Mouse (Mus musculus) ES-E14 (cell line): ENCODE results near the gene Tank. TPM values are rescaled to one million over a fixed set of nuclear protein-coding genes. Genes with fewer than 3 reads are reported as not detected.
A peak's percentile ranks its signal among the peaks of the same experiment; 100 is the strongest.

ENCODE experiments used
- DNase-seq: peaks from one replicate; pipeline ENCODE4 v3.0.0-alpha.2; 2013; ENCODE audit warnings: low read depth, low spot score
- H3K27ac ChIP-seq: 2 replicates; pipeline ENCODE4 v1.5.1; 2012; ENCODE audit warnings: low read depth, mild to moderate bottlenecking, low read length, moderate library complexity, mixed read lengths; ENCODE audit not compliant: poor library complexity, insufficient read depth, severe bottlenecking
- H3K36me3 ChIP-seq: 2 replicates; pipeline ENCODE4 v1.6.1; 2012; ENCODE audit warnings: mild to moderate bottlenecking, low read length, moderate library complexity, mixed read lengths; ENCODE audit not compliant: control insufficient read depth, poor library complexity, insufficient read depth, severe bottlenecking
- H3K4me1 ChIP-seq, 2 experiments: fragments of 150-350 bp in 1 of 2; sonication (generic) in 1 of 2; 2 replicates each; pipeline ENCODE4 v1.6.1; 2012; ENCODE audit warnings: low read length in 2 of 2, mild to moderate bottlenecking in 1 of 2, mixed read lengths in 1 of 2; ENCODE audit not compliant: control insufficient read depth in 2 of 2, insufficient read depth in 2 of 2, poor library complexity in 1 of 2
- H3K4me3 ChIP-seq, 2 experiments: fragments of 150-350 bp in 1 of 2; sonication (generic) in 1 of 2; 2 replicates each; pipeline ENCODE4 v1.5.1; 2012; ENCODE audit warnings: low read length in 2 of 2, low read depth in 1 of 2, mild to moderate bottlenecking in 1 of 2, mixed read lengths in 1 of 2; ENCODE audit not compliant: insufficient read depth in 1 of 2, poor library complexity in 1 of 2, severe bottlenecking in 1 of 2
- H3K9ac ChIP-seq: 2 replicates; pipeline ENCODE4 v1.6.1; 2012; ENCODE audit warnings: low read depth, mild to moderate bottlenecking, low read length, mixed read lengths; ENCODE audit not compliant: poor library complexity, insufficient read depth, severe bottlenecking
- H3K9me3 ChIP-seq: fragments of 150-350 bp; sonication (generic); 2 replicates; pipeline ENCODE4 v1.6.1; 2012; ENCODE audit warnings: low read depth, mild to moderate bottlenecking, low read length; ENCODE audit not compliant: control insufficient read depth, insufficient read depth
- CHD2 ChIP-seq: IDR thresholded peaks from 2 replicates; pipeline ENCODE4 v1.6.1; 2014; ENCODE audit warnings: mild to moderate bottlenecking, low read depth, low read length, inconsistent platforms
- HCFC1 ChIP-seq: IDR thresholded peaks from 2 replicates; pipeline ENCODE4 v1.6.1; 2012; ENCODE audit warnings: low read length, inconsistent platforms, borderline replicate concordance; ENCODE audit not compliant: insufficient read depth
- MAFK ChIP-seq: IDR thresholded peaks from 2 replicates; pipeline ENCODE4 v1.6.1; 2014; ENCODE audit warnings: mild to moderate bottlenecking, low read depth, low read length, inconsistent platforms; ENCODE audit not compliant: insufficient read depth
- ZC3H11A ChIP-seq: IDR thresholded peaks from 2 replicates; pipeline ENCODE4 v1.6.1; 2012; ENCODE audit warnings: low read depth, mild to moderate bottlenecking, inconsistent platforms, low read length, borderline replicate concordance
- ZNF384 ChIP-seq: IDR thresholded peaks from 2 replicates; pipeline ENCODE4 v1.6.1; 2012; ENCODE audit warnings: low read depth, low read length, inconsistent platforms
- in situ Hi-C, 2 experiments: fragments of 600-800 bp; cut with MboI; formaldehyde crosslinking; loops; one replicate each; pipeline ENCODE4 v1.15.1; 2025; ENCODE audit warnings: low sequenced_read_pairs in 2 of 2, inconsistent platforms in 1 of 2; ENCODE audit not compliant: unreplicated experiment in 2 of 2
- total RNA-seq: library from RNA; depleted of rRNA; stranded (reverse); fragments of 300-350 nt; gene quantifications from 2 replicates; pipeline ENCODE4 v1.2.3, GENCODE M21; 2012

Gene Tank
- total RNA-seq, 1 experiment: 7.8 TPM

DNA sequence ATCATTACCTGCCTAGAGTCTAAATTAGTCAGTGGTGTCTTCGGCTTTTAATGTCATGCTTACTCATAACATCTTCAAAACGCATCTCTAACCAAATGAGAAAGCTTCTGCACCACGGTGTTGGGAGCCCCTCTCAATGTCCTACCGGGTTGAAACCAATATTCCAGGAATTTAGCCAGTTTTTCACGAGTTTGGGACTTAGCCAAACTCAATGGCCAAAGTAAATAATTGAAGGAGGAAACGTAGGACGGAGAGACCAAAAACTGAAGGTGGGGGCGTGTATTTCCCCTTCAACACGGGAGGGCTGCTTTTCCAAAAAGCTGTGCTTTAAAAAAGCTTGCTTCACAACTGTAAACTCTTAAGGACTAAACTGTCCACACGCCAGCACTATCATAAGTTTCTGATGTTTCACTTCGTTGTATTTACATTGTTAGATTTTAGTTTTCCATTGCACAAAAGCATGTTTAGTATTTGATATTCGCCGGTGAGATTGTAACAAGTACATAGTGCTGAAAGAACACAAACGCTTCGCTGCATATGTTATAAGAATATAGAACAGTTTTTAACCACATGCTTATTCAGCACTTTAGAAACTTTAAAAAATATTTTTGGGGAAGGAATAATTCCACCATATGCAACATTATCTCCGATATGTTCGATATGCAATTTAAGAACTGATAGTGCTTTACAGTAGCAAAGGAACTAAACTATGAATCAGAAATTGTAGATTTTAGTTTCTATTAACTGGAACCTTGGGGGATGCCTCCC, 1.3 kb upstream of the Tank start:
- TF ChIP-seq HCFC1: no peak
- 0 out of 2 replicates have a peak, but pooled peaks have one; percentile 18 for TF ChIP-seq MAFK
- no peaks in the 10 kb centered on the region for H3K36me3 ChIP-seq
- in situ Hi-C loops: no loop called here
- H3K9ac ChIP-seq: no peak overlapping the region
- no peak overlapping the region for H3K4me3 ChIP-seq
- no peak overlapping the region for H3K27ac ChIP-seq
- no peak for DNase-seq
- H3K4me1 ChIP-seq: no peaks in the 10 kb centered on the region; a peak in 1 of 4 replicates
- no peaks in the 10 kb centered on the region for H3K9me3 ChIP-seq

DNA sequence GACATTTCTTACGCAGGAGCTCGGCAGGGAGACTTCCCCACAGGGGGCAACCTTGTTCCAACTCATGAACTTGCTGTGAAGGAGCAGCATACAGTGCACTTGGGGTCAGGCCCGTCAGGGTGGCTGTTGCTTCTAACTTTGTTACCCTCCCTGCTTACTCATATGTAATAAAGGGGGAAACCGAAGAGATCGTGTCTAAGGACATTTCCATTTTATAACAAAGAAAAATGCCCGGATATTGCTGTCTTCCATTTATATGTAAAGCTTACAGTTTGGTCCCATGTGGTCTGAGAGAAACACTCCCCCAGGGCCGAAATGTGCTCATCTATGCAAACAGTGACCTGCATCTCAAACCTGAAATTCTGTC, 706 bp upstream of the Tank start:
- Histone ChIP-seq H3K9me3 (no peaks in the 10 kb centered on the region), H3K9ac (no peak overlapping the region), H3K36me3 (no peaks in the 10 kb centered on the region), H3K27ac (no peak overlapping the region), H3K4me3 (no peak overlapping the region), H3K4me1 (no peaks in the 10 kb centered on the region; a peak in 1 of 4 replicates)
- in situ Hi-C loops: no loop called here
- TF ChIP-seq HCFC1 (no peak), ZNF384 (no peak), CHD2 (no peak), MAFK (no peak)
- DNase-seq: no peak

DNA sequence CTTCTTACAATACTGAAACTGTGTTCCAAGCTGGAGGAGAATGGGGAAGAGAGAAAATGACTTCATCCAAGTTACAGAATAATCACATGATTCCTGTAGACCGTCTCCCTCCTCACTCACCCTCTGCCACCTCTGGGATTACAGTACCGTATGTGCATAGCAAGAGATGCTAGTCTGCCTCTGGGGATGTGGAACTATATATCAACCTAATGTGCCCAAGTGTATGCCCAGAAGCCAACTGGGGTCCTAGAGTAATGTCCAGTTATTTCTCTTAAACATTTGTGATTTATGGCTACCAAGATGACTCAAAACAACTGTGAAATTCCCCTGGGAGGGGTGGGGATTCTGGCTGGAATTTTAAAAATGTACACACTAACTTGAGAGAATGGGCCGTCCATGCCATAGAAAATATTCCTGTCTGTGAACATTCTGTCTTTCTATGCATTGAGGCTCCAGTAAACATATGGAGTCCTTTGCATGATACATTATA, 1.2 kb downstream of the Tank start:
- TF ChIP-seq CHD2: no peak
- TF ChIP-seq ZC3H11A: no peak
- no peak for TF ChIP-seq MAFK
- TF ChIP-seq ZNF384: no peak
- TF ChIP-seq HCFC1: no peak
- Histone ChIP-seq H3K9ac (no peak overlapping the region), H3K27ac (no peak overlapping the region), H3K36me3 (no peaks in the 10 kb centered on the region), H3K4me3 (no peak overlapping the region), H3K4me1 (no peaks in the 10 kb centered on the region; a peak in 1 of 4 replicates), H3K9me3 (no peaks in the 10 kb centered on the region)
- DNase-seq: no peak
- in situ Hi-C loops: no loop called here

DNA sequence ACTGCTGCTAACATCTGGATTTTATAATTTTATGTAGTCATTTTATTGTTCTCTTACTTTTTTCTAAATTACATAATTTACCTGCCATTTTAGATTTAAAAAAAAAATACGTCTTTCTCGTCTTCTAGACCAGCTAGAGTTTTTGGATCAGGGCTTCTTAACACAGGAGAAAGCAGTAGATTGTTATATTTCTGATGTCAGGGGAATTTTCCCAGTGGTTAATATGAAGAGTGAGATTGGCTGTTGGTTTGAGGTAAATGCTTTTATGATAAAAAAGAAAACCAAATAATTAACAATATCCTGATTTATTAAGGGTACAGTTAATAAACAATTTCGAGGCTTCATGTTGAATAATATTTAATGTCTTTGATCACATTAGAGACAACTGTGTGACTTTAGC, 1.7 kb downstream of the Tank start:
- in situ Hi-C loops: no loop called here
- Histone ChIP-seq H3K9me3 (no peaks in the 10 kb centered on the region), H3K4me1 (no peaks in the 10 kb centered on the region; a peak in 1 of 4 replicates), H3K36me3 (no peaks in the 10 kb centered on the region), H3K9ac (no peak overlapping the region), H3K27ac (no peak overlapping the region), H3K4me3 (no peak overlapping the region)
- no peak for DNase-seq
- no peak for TF ChIP-seq MAFK
- no peak for TF ChIP-seq HCFC1
- no peak for TF ChIP-seq CHD2
- TF ChIP-seq ZNF384: no peak
- TF ChIP-seq ZC3H11A: no peak

DNA sequence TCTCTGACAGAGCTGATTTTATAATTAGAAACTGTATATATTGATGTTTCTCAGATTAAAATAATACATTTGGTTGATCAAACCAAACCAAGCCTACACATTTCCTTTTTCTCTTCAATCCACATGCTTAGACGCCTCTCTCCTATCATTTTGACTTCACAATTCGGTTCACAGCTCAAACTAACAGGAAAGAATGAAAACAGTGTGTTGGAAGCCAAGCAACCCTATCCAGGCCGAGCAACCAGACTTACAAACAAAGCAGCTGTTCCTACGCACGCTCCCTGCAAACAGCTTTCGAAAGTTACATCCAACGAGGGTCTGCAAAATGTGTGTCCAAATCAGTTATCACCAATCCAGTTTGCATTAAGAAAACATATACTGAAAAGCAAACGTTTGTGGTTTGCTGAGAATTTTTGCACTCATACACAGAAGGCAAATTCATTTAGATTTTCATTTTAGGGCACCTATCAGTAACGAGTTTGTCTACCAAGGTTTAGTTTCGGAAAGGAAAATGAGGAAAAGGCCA, 2.2 kb downstream of the Tank start:
- in situ Hi-C loops: no loop called here
- TF ChIP-seq CHD2: no peak
- no peak for TF ChIP-seq ZNF384
- TF ChIP-seq HCFC1: no peak
- TF ChIP-seq ZC3H11A: no peak
- no peak for TF ChIP-seq MAFK
- H3K27ac ChIP-seq: no peak overlapping the region
- no peak overlapping the region for H3K4me3 ChIP-seq
- DNase-seq: no peak
- no peaks in the 10 kb centered on the region for H3K9me3 ChIP-seq
- H3K9ac ChIP-seq: no peak overlapping the region
- H3K4me1 ChIP-seq: no peaks in the 10 kb centered on the region; a peak in 1 of 4 replicates
- no peaks in the 10 kb centered on the region for H3K36me3 ChIP-seq
